Mouse (Mus musculus) granulocyte monocyte progenitor cell, adult 5-6 weeks (primary cell): Measurements from ENCODE around the gene Ccdc107. TPM values are rescaled to one million over a fixed set of nuclear protein-coding genes. Genes with fewer than 3 reads are reported as not detected.
A peak's percentile ranks its signal among the peaks of the same experiment; 100 is the strongest.
"Not testable (repeated sequence)": the region's sequence is repeated elsewhere in the genome, so short reads cannot be mapped to it uniquely, and the experiment has no call there.

Source experiments
- ATAC-seq: replicated peaks from 2 replicates; pipeline ENCODE4 v1.8.0; 2016; ENCODE audit warnings: mild to moderate bottlenecking, moderate TSS enrichment, inconsistent platforms; ENCODE audit not compliant: poor library complexity, severe bottlenecking
- total RNA-seq, 2 experiments: library from RNA; stranded (forward) in 1 of 2; stranded (reverse) in 1 of 2; fragments of 200-712, 200-1000 nt in 1 of 2; fragments of >200 nt in 1 of 2; fragmentation: Nextera tagmentation in 1 of 2; gene quantifications; 2 replicates each; pipeline ENCODE4 v1.2.3; 2014 to 2017

Gene Ccdc107
- total RNA-seq, 2 experiments from 2014 or later: 44.7 to 48.0 TPM

- no peak for ATAC-seq
These were observed 10.1 kb upstream of the Ccdc107 start for GRCm38 (mm10) chr4:43482591-43482990.

- ATAC-seq: no peak
These were observed 9.1 kb upstream of the Ccdc107 start, which contains the start of gene Sit1 for GRCm38 (mm10) chr4:43483535-43484091. Gene Sit1 (minus strand): TSS chr4:43483734.

DNA sequence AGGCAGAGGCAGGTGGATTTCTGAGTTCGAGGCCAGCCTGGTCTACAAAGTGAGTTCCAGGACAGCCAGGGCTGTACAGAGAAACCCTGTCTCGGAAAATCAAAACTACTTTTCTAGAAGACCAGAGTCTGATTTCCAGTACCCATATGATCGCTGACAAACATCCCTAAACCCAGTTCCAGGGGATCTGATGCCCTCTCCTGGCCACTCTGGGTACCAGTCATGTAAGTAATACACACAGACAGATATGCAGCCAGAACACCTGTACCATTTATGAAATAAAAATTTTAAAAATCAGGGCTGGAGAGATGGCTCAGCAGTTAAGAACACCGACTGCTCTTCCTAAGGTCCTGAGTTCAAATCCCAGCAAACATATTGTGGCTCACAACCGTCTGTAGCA lies 7.0 kb upstream of the Ccdc107 start:
- ATAC-seq: not testable (repeated sequence)

DNA sequence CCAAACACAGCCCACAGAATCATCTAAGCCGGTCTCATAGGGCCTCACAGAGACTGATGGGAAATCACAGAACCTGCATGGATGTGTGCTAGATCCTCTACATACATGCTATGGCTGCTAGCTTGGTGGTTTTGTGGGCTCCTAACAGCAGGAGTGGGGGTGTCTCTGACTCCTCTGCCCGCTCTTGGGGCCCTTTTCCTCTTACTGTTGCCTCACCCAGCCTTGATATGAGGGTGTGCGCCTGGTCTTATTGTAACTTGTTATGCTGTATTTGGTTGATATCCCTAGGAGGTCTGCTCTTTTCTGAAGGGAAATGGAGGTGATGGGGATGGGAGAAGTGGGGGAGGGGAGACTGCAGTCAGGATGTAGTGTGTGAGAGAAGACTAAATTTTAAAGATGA lies 3.1 kb upstream of the Ccdc107 start:
- ATAC-seq: no peak

DNA sequence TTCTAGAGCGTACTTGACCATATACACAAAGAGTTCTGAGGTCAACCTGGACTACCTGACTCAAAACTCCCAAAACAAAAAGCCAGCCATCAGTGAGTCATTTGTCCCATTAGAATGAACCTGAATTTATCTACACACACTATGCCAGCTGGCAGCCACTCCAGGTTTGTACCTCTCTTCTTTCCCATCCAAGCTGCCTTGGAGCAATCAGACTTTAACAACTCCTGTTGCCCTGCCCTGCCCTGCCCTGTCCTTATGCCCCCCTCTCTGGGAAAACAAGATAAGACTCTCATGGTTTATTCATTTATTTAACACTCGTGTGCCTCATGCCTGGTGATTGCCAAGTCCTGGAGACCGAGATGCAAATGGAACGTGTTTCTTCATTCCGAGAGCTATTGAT lies 1.9 kb upstream of the Ccdc107 start:
- ATAC-seq: no peak

DNA sequence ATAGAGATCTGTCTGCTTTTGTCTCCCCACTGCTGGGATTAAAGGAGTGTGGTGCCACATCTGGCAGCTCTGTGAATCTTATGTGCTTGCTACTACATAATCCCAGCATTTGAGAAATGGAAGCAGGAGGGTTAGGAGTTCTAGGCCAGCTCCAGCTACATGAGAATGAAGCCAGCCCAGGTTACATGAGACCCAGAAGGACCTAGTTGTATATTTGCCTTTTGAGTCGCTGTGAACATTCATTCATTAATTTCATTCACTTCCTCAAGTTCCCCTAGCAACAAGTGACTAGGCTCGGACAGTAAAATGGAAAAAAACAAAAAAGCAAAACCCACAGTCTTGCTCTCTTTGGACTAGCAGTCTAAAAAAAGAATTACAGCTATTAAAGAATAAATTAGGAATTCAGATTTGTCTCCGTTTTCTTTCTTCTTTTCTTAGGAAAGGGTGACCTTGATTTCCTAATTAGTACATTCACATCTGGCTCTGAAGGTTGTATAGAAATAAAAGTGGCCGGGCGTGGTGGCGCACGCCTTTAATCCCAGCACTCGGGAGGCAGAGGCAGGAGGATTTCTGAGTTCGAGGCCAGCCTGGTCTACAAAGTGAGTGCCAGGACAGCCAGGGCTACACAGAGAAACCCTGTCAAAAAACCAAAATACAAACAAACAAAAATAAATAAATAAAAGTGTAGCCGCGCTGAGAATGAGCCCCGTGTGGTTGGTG lies 439 bp upstream of the Ccdc107 start:
- ATAC-seq: no peak

GRCm38 (mm10) chr4:43493186-43493845 lies 616 bp downstream of the Ccdc107 start:
- ATAC-seq: peak; percentile 85

- no peak for ATAC-seq
These were observed 1.1 kb downstream of the Ccdc107 start for GRCm38 (mm10) chr4:43493846-43494240.

DNA sequence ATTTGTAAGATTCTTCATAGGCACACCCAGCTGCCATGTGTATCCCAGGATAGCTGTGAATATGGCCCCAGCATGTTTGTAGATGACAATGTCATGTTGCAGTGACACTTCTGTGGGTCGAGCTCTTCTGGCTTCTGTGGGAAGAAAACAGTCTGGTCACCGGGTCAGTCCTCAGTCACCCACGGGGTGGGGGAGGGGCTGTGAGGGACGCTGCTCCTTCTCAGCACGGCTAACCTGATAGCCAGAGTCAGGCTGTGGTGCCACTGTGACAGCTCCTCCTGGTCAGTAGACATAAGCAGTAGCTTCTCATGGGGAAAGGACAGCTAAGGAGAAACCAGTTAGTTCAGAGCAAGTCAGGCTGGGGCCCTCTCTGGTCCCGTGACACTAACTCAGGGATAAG lies 3.9 kb downstream of the Ccdc107 start:
- ATAC-seq: no peak

- no peak for ATAC-seq
These were observed 4.7 kb downstream of the Ccdc107 start for GRCm38 (mm10) chr4:43497405-43497804.

DNA sequence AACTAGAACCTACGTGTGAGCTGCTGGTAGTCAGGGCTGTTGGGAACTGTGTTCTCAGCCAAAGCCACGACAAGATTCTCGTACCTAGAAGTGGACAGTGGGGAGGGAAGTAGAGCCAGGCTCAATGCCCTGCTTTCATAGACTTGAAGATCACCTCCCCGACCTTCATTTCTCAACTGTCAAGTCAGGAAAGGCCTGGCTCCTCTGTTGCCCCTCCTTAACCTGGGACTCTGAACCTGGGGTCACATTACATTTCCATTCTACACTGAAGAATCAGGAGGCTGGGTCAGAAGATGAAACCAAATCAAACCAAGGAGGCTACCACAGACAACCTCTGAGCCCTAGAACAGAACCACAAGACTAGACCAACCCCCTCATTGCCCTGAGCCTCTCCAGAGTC lies 5.2 kb downstream of the Ccdc107 start:
- no peak for ATAC-seq

- ATAC-seq: peak; percentile 28
These were observed 6.3 kb downstream of the Ccdc107 start for GRCm38 (mm10) chr4:43498983-43499382.

DNA sequence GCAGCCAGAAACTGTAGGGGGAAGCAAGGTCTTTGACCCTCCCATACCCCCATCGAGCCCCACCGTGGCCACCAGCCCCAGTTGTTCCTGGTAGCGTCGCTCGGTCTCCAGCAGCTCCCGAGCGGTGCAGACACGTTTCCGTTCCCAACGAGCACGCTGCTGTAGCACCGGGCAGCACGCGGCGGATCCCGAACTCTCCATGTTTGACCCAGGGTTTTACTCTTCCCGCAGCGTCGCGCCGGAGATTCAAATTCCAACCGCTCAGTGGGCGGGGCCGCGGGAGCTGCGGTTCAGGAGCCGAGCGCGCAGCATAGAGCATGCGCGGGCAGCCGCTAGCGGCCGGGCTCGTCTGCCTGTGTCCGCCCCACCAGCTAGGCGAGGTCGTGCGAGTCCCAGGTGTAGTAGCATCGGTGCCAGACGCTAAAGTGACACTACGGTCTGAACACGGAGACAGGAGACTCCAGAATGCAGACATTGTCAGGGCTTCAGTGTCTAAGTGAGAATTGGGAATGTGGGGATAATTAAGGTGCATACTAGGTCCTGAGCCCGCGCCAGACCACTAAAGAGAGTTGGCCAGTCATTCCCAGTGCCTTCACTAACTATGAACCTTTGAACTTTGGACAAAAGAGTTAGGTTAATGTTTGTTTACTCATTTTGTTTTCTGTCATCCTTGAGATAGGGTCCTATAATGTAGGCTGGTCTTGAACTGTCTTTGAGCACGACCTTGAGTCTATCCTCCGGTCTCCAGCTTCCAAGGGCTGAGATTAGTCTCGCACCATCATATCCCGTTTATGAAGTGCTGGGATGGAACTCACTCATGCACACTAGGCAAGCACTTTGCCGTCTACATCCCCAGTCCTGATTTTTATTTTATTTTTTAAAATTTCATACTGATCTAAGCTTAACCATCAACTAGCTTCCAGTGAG lies 7.0 kb downstream of the Ccdc107 start, which contains the start of gene Arhgef39:
Gene Arhgef39 (minus strand): TSS at position 289 of the 927 bp plus-strand sequence.
- peak; percentile 72 for ATAC-seq

GRCm38 (mm10) chr4:43503041-43503440 lies 10.3 kb downstream of the Ccdc107 start:
- ATAC-seq: no peak

- no peak for ATAC-seq
These were observed 10.8 kb downstream of the Ccdc107 start for GRCm38 (mm10) chr4:43503506-43503905.

DNA sequence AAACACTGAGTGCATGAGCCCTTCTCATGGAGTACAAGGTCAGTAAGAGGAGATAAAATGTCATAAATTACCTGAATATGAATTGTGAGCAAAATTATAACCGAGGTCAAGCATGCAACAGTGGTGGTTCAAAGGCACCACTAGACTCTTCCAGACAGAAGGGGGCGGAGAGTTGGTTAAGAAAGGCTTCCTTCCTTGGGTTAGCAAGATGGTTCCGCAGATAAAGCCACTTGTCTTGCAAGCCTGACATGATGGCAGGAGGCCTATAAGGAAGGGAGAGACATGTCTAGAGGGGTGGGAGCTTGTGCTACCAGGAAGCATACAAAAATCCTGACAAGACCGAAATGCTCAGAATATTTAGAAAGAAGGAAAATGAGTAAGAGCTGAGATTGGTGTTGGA lies 11.6 kb downstream of the Ccdc107 start:
- no peak; the same call in 1 of the 2 replicates for ATAC-seq

- ATAC-seq: no peak
These were observed 13.4 kb downstream of the Ccdc107 start for GRCm38 (mm10) chr4:43506074-43506473.

DNA sequence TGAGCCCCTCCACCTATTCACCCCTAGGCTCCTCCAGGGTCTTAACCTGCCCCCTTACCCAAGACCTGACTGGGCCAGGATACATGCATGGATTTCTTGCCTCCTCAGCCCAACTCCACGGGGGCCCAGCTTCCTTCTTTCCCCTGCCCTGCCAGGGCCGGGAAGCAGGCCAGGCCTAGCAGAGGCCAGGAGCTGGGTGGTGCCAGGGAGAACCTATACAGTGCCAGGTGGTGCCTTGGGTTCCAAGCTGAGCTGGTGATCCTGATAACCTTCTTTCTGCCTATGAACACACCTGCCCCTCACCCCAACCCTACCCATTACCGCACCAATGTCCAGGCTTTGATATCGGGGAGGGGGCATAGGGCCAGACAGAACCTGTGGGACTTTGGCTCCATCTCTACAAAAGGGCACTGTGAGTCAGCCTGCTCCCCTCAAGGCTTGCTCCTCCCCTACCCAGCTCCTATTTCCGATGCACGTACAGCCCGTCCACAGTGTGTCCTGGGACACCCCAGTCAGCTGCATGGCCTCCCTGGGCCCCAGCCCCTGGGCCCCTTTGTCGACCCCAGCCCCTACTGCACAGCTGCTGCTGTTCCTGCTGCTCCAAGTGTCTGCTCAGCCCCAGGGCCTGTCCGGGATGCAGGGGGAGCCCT lies 14.0 kb downstream of the Ccdc107 start, which contains the start of gene Car9:
Gene Car9 (plus strand): TSS at position 431 of the 650 bp plus-strand sequence.
- ATAC-seq: no peak

- peak; percentile 30 for ATAC-seq
These were observed 15.4 kb downstream of the Ccdc107 start for GRCm38 (mm10) chr4:43507938-43508665.
